Mouse (Mus musculus) erythroblast, embryonic 14.5 days (primary cell): Measurements from ENCODE around the gene Cdk4.

ENCODE experiments used
- GATA1 ChIP-seq: IDR thresholded peaks from 2 replicates; pipeline ENCODE4 v1.6.1; 2012; ENCODE audit warnings: low read length, inconsistent platforms, mixed read lengths
- TAL1 ChIP-seq: IDR thresholded peaks from 3 replicates; pipeline ENCODE4 v1.6.1; 2012; ENCODE audit warnings: low read length, inconsistent platforms, mixed read lengths

GRCm38 (mm10) chr10:127054646-127055045 lies 8.7 kb upstream of the Cdk4 start:
- no peak for TF ChIP-seq TAL1
- TF ChIP-seq GATA1, result no peak
